Mouse (Mus musculus) liver, postnatal 0 days (tissue): Measurements from ENCODE around the gene Gm28043.

Experiments used
- CTCF ChIP-seq: sonication (generic); IDR thresholded peaks from 2 replicates; pipeline ENCODE4 v1.5.1; 2016; ENCODE audit warnings: antibody characterized with exemption, low read depth
- EP300 ChIP-seq: IDR thresholded peaks from 2 replicates; pipeline ENCODE4 v1.6.1; 2016; ENCODE audit warnings: antibody characterized with exemption, low read depth, mild to moderate bottlenecking

GRCm38 (mm10) chr17:29627285-29627684, 12.6 kb downstream of the Gm28043 start:
- TF ChIP-seq CTCF (no peak), EP300 (no peak)
